Mouse (Mus musculus) limb, embryonic 15.5 days (tissue): ENCODE data around the gene Coq6. TPM values are rescaled to one million over a fixed set of nuclear protein-coding genes. Genes with fewer than 3 reads are reported as not detected.
"Not testable (repeated sequence)": the region's sequence is repeated elsewhere in the genome, so short reads cannot be mapped to it uniquely, and the experiment has no call there.

Experiments used
- ATAC-seq: fragments of 200-750 bp; cut with Nextera tagmentation; 2 replicates; pipeline ENCODE4 v1.8.0; 2017; ENCODE audit warnings: low read depth, moderate TSS enrichment; ENCODE audit not compliant: insufficient number of reproducible peaks, low FRiP score, low TSS enrichment
- H3K27ac ChIP-seq: fragments of 300-500 bp; sonication (generic); 2 replicates; pipeline ENCODE4 v1.5.1; 2015; ENCODE audit warnings: moderate library complexity, mild to moderate bottlenecking, inconsistent platforms
- H3K27me3 ChIP-seq: fragments of 300-500 bp; sonication (generic); 2 replicates; pipeline ENCODE4 v1.6.1; 2015; ENCODE audit warnings: inconsistent platforms
- H3K36me3 ChIP-seq: fragments of 300-500 bp; sonication (generic); 2 replicates; pipeline ENCODE4 v1.6.1; 2015; ENCODE audit warnings: inconsistent platforms
- H3K4me1 ChIP-seq: fragments of 300-500 bp; sonication (generic); 2 replicates; pipeline ENCODE4 v1.6.1; 2015; ENCODE audit warnings: inconsistent platforms
- H3K4me2 ChIP-seq: fragments of 300-500 bp; sonication (generic); 2 replicates; pipeline ENCODE4 v1.6.1; 2015; ENCODE audit warnings: mild to moderate bottlenecking, inconsistent platforms
- H3K4me3 ChIP-seq: fragments of 300-500 bp; sonication (generic); 2 replicates; pipeline ENCODE4 v1.5.1; 2015; ENCODE audit warnings: mild to moderate bottlenecking, inconsistent platforms
- H3K9ac ChIP-seq: fragments of 300-500 bp; sonication (generic); 2 replicates; pipeline ENCODE4 v1.6.1; 2015; ENCODE audit warnings: inconsistent platforms
- H3K9me3 ChIP-seq: fragments of 300-500 bp; sonication (generic); 2 replicates; pipeline ENCODE4 v1.6.1; 2016; ENCODE audit warnings: inconsistent platforms
- WGBS: fragments of 180-500 bp; shearing (Covaris S2); methylation state at CpG from one replicate; pipeline ENCODE4 v1.1.7; 2015; 5-methylcytosine and 5-hydroxymethylcytosine counted together
- polyA plus RNA-seq: library from polyadenylated mRNA; unstranded; fragments of >200 nt; fragmentation: Nextera tagmentation; extraction: Ambion mirVana; gene quantifications from 2 replicates; pipeline ENCODE4 v1.2.1, GENCODE M21; 2015

The Coq6 gene
- polyA plus RNA-seq = 41.5 and 42.2 TPM in 2 replicates

- peak; percentile 99 for ATAC-seq
- peak within 1 kb of the TSS; percentile 99 for H3K4me3 ChIP-seq
- H3K9me3 ChIP-seq = no peaks in the 10 kb centered on the region
- under 1% methylated on average over 51 of the region's 51 CpGs for WGBS
- peaks cover 7% of the 10 kb centered on the region for H3K36me3 ChIP-seq
- H3K4me2 ChIP-seq = peak within 1 kb of the TSS; percentile 72
- H3K27me3 ChIP-seq = no peaks in the 10 kb centered on the region
- peaks cover 16% of the 10 kb centered on the region for H3K4me1 ChIP-seq
- H3K9ac ChIP-seq = peak within 1 kb of the TSS; percentile 82
- H3K27ac ChIP-seq = peak within 1 kb of the TSS; percentile 74
These were observed at the start of gene Coq6, which contains the start of gene Fam161b for GRCm38 (mm10) chr12:84361555-84362489. TSS of gene Coq6 (plus strand) at chr12:84361657. TSS of gene Fam161b (minus strand) at chr12:84361833.

- peak overlapping the region; percentile 98 for H3K27ac ChIP-seq
- ATAC-seq = no peak
- H3K36me3 ChIP-seq = no peaks in the 10 kb centered on the region
- no peaks in the 10 kb centered on the region for H3K9me3 ChIP-seq
- H3K4me2 ChIP-seq = peak overlapping the region; percentile 65
- H3K4me3 ChIP-seq = peak overlapping the region; percentile 100
- peak overlapping the region; percentile 84 for H3K9ac ChIP-seq
- 36% methylated on average over 7 of the region's 7 CpGs for WGBS
- H3K4me1 ChIP-seq = peaks cover 13% of the 10 kb centered on the region
- H3K27me3 ChIP-seq = no peaks in the 10 kb centered on the region
These were observed 45.5 kb upstream of the Coq6 start for GRCm38 (mm10) chr12:84316006-84316405.

- H3K27me3 ChIP-seq = no peaks in the 10 kb centered on the region
- no peaks in the 10 kb centered on the region for H3K36me3 ChIP-seq
- peaks cover 16% of the 10 kb centered on the region for H3K4me1 ChIP-seq
- H3K9me3 ChIP-seq = no peaks in the 10 kb centered on the region
- peak within 1 kb of the TSS; percentile 84 for H3K9ac ChIP-seq
- WGBS = under 1% methylated on average over 76 of the region's 77 CpGs
- ATAC-seq = peak; percentile 94
- peak within 1 kb of the TSS; percentile 98 for H3K27ac ChIP-seq
- peak within 1 kb of the TSS; percentile 100 for H3K4me3 ChIP-seq
- H3K4me2 ChIP-seq = peak within 1 kb of the TSS; percentile 65
These were observed 44.5 kb upstream of the Coq6 start, which contains the start of gene Zfp410 for GRCm38 (mm10) chr12:84316721-84317621. TSS of gene Zfp410 (plus strand) at chr12:84316852.

- no peaks in the 10 kb centered on the region for H3K27me3 ChIP-seq
- H3K4me1 ChIP-seq = 0 out of 2 replicates have a peak, but pooled peaks cover 3% of the 10 kb centered on the region
- H3K27ac ChIP-seq = no peak overlapping the region; the same call in 1 of the 2 replicates
- H3K4me2 ChIP-seq = no peak overlapping the region
- H3K9me3 ChIP-seq = no peaks in the 10 kb centered on the region
- H3K9ac ChIP-seq = no peak overlapping the region
- peaks cover 66% of the 10 kb centered on the region for H3K36me3 ChIP-seq
- WGBS = 67% methylated on average over 4 of the region's 4 CpGs
- no peak overlapping the region for H3K4me3 ChIP-seq
- ATAC-seq = no peak
These were observed 34.3 kb upstream of the Coq6 start for GRCm38 (mm10) chr12:84327111-84327512.

- H3K27ac ChIP-seq = no peak overlapping the region
- no peaks in the 10 kb centered on the region for H3K27me3 ChIP-seq
- H3K9ac ChIP-seq = no peak overlapping the region
- no peak overlapping the region for H3K4me3 ChIP-seq
- H3K36me3 ChIP-seq = peaks cover 84% of the 10 kb centered on the region
- no peaks in the 10 kb centered on the region for H3K4me1 ChIP-seq
- no peak overlapping the region for H3K4me2 ChIP-seq
- no peaks in the 10 kb centered on the region for H3K9me3 ChIP-seq
- no peak for ATAC-seq
- WGBS = 89% methylated on average over 11 of the region's 11 CpGs
These were observed 24.4 kb upstream of the Coq6 start for GRCm38 (mm10) chr12:84336963-84337625.

- Histone ChIP-seq H3K36me3 (peaks cover 47% of the 10 kb centered on the region), H3K27me3 (no peaks in the 10 kb centered on the region), H3K9ac (no peak overlapping the region), H3K4me3 (no peak overlapping the region), H3K4me2 (no peak overlapping the region), H3K27ac (no peak overlapping the region), H3K4me1 (no peaks in the 10 kb centered on the region), H3K9me3 (no peaks in the 10 kb centered on the region)
- no peak for ATAC-seq
- WGBS = 45% methylated on average over 2 of the region's 2 CpGs
These were observed 14.3 kb upstream of the Coq6 start for GRCm38 (mm10) chr12:84347192-84347591.

GRCm38 (mm10) chr12:84358699-84359098, 2.8 kb upstream of the Coq6 start:
- not testable (repeated sequence) for H3K9ac ChIP-seq, ATAC-seq, H3K9me3 ChIP-seq, H3K4me3 ChIP-seq, H3K27ac ChIP-seq, H3K4me2 ChIP-seq, H3K27me3 ChIP-seq
- WGBS = 84% methylated on average over 2 of the region's 2 CpGs
- Histone ChIP-seq H3K36me3 (peaks cover 19% of the 10 kb centered on the region; the same call in 1 of the 2 replicates), H3K4me1 (peaks cover 16% of the 10 kb centered on the region)

- Histone ChIP-seq H3K9me3 (no peaks in the 10 kb centered on the region), H3K9ac (no peak overlapping the region), H3K4me3 (peak overlapping the region; percentile 99), H3K27ac (no peak overlapping the region), H3K4me2 (peak overlapping the region; percentile 72), H3K4me1 (peaks cover 16% of the 10 kb centered on the region), H3K27me3 (no peaks in the 10 kb centered on the region), H3K36me3 (peaks cover 10% of the 10 kb centered on the region)
- ATAC-seq = no peak
- 53% methylated on average over 2 of the region's 2 CpGs for WGBS
These were observed 1.4 kb downstream of the Coq6 start for GRCm38 (mm10) chr12:84362872-84363271.

- Histone ChIP-seq H3K27ac (no peak overlapping the region), H3K9me3 (no peaks in the 10 kb centered on the region), H3K4me3 (no peak overlapping the region), H3K4me1 (peaks cover 16% of the 10 kb centered on the region), H3K4me2 (no peak overlapping the region), H3K9ac (no peak overlapping the region), H3K36me3 (peaks cover 24% of the 10 kb centered on the region), H3K27me3 (no peaks in the 10 kb centered on the region)
- 79% methylated on average over 9 of the region's 9 CpGs for WGBS
- no peak for ATAC-seq
These were observed 2.8 kb downstream of the Coq6 start for GRCm38 (mm10) chr12:84364291-84364690.

GRCm38 (mm10) chr12:84365137-84365536, 3.7 kb downstream of the Coq6 start:
- Histone ChIP-seq H3K27ac (no peak overlapping the region), H3K27me3 (no peaks in the 10 kb centered on the region), H3K9ac (no peak overlapping the region), H3K4me1 (peaks cover 16% of the 10 kb centered on the region), H3K4me3 (no peak overlapping the region), H3K36me3 (peaks cover 32% of the 10 kb centered on the region), H3K4me2 (no peak overlapping the region), H3K9me3 (no peaks in the 10 kb centered on the region)
- 94% methylated on average over 6 of the region's 6 CpGs for WGBS
- no peak for ATAC-seq

GRCm38 (mm10) chr12:84366971-84367370, 5.5 kb downstream of the Coq6 start:
- Histone ChIP-seq H3K4me3 (no peak overlapping the region), H3K9me3 (no peaks in the 10 kb centered on the region), H3K4me2 (no peak overlapping the region), H3K4me1 (peaks cover 10% of the 10 kb centered on the region), H3K27me3 (no peaks in the 10 kb centered on the region), H3K36me3 (peaks cover 50% of the 10 kb centered on the region), H3K9ac (no peak overlapping the region), H3K27ac (no peak overlapping the region)
- 55% methylated on average over 9 of the region's 9 CpGs for WGBS
- no peak for ATAC-seq
